In the genomic region with DNA sequence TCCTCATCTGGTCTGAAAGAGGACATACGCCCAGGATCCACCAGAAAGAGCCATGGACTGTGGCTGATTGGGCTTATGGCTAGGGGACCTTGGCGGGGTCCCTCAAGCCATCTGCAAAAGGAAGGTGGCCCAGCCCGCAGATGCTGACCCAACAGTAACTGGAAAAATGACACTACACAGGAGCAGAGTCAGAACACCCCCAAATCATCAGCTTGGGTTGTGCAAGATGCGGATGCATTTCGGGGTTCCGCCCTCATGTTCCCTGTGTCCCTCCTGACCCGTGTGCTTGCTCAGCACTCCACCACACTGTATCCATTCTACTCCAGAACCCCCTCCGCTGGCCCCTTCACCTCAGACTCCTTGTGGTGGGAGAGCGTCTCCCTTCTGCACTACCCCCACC, we compare ENCODE assay signal across 29 mouse cellular contexts. TPM values are rescaled to one million over a fixed set of nuclear protein-coding genes. Genes with fewer than 3 reads are reported as not detected.
DNase-seq lines count a peak whose midpoint lies in the region; ATAC-seq and TF ChIP-seq lines count a peak whose summit lies in the region.
"Had no signal": no experiment of that assay in that cellular context is flagged by ENCODE, and none has a peak within 500 bp of the region (broad histone marks: within the 10 kb centered on the region; RNA-seq: fewer than 3 reads in every experiment).

No protein-coding gene starts in this region.

- TF ChIP-seq POLR2A in liver, adult 2 months (IDR thresholded peaks at IDR 0.05; ENCODE audit: extremely low read depth, insufficient read depth, low read length): no peak

- no peak for DNase-seq in gastrocnemius, adult 2 months
- DNase-seq in gastrocnemius, adult 8-10 months (ENCODE audit: low spot score in 2 of 2): no peak
- no peak for DNase-seq in liver, adult 2 months (ENCODE audit: extremely low read depth, low read depth, low spot score)
- no peak for DNase-seq in liver
- DNase-seq in thymus, postnatal 10 days (ENCODE audit: low spot score in 2 of 2): no peak
- DNase-seq: adrenal gland, adult 8-10 months; adrenal gland, postnatal 14 days; adrenal gland, postnatal 36 days; B cell, adult 2 months; cerebellum, adult 11 months; cerebellum, adult 18-20 months; cerebellum, adult 8-10 months; cerebellum, adult 9-11 months; cerebellum, postnatal 14 days; cerebellum, postnatal 36 days; embryo, embryonic 11 days had no signal

- H3K79me2 ChIP-seq in liver, adult 2 months (ENCODE audit: control insufficient read depth, insufficient read depth, low read length): no peaks in the 10 kb centered on the region
- H3K79me2 ChIP-seq in macrophage (ENCODE audit: inconsistent target): peaks cover 25% of the 10 kb centered on the region

- H3K27me3 ChIP-seq in liver, adult 2 months (ENCODE audit: control insufficient read depth, insufficient read depth, low read length): no peaks in the 10 kb centered on the region
- H3K27me3 ChIP-seq: embryonic facial prominence, embryonic 13.5 days; embryonic facial prominence, embryonic 15.5 days; forebrain, embryonic 12.5 days; Patski had no signal

- intact Hi-C loops in gastrocnemius, adult 2 months (cut with DNase I): no loop called here

- ATAC-seq in megakaryocyte-erythroid progenitor cell, adult 5-6 weeks (replicated peaks; ENCODE audit: low FRiP score, low TSS enrichment, poor library complexity, severe bottlenecking): no peak
- ATAC-seq: activated CD4-positive, CD25-positive, alpha-beta regulatory T cell, adult 4 months; forebrain, embryonic 14.5 days; forebrain, embryonic 16.5 days; Patski had no signal

- TF ChIP-seq CTCF in gastrocnemius, adult 2 months (IDR thresholded peaks at IDR 0.05): no peak
- no peak for TF ChIP-seq CTCF in liver, adult 2 months (IDR thresholded peaks at IDR 0.05; ENCODE audit: low read depth, low read length)

- no peak overlapping the region for H3K4me3 ChIP-seq in gastrocnemius, adult 2 months
- H3K4me3 ChIP-seq in liver, adult 2 months (ENCODE audit: insufficient read depth, low read depth, low read length): no peak overlapping the region
- no peak overlapping the region for H3K4me3 ChIP-seq in macrophage (ENCODE audit: inconsistent target)
- H3K4me3 ChIP-seq: embryonic facial prominence, embryonic 13.5 days; embryonic facial prominence, embryonic 15.5 days; erythroblast, embryonic 14.5 days; forebrain, embryonic 10.5 days; forebrain, embryonic 12.5 days had no signal

- H3K36me3 ChIP-seq in liver, adult 2 months (ENCODE audit: control insufficient read depth, insufficient read depth, low read length): peaks cover 15% of the 10 kb centered on the region
- H3K36me3 ChIP-seq in macrophage (ENCODE audit: inconsistent target): peaks cover 35% of the 10 kb centered on the region
- H3K36me3 ChIP-seq: forebrain, embryonic 12.5 days had no signal

- 90% methylated on average over 9 of the region's 9 CpGs for WGBS in liver, adult 2 months
- WGBS in macrophage (ENCODE audit: missing documents): 86% methylated on average over 8 of the region's 9 CpGs

- H3K27ac ChIP-seq in gastrocnemius, adult 2 months: peak overlapping the region; percentile 54
- H3K27ac ChIP-seq in liver, adult 2 months (replicated peaks; ENCODE audit: insufficient read depth, low read depth, low read length): 0 out of 2 replicates have a peak overlapping the region, but pooled peaks have one; percentile 15
- H3K27ac ChIP-seq in macrophage: peak overlapping the region; percentile 95
- H3K27ac ChIP-seq: embryonic facial prominence, embryonic 13.5 days; embryonic facial prominence, embryonic 15.5 days; forebrain, embryonic 10.5 days; forebrain, embryonic 12.5 days had no signal

- H3K4me1 ChIP-seq in liver, adult 2 months (ENCODE audit: control insufficient read depth, insufficient read depth, low read length): peaks cover 2% of the 10 kb centered on the region
- H3K4me1 ChIP-seq: embryonic facial prominence, embryonic 13.5 days; embryonic facial prominence, embryonic 15.5 days; forebrain, embryonic 10.5 days; forebrain, embryonic 12.5 days had no signal

- no peak overlapping the region for H3K9ac ChIP-seq in liver, adult 2 months (ENCODE audit: low read depth, low read length)
- H3K9ac ChIP-seq: embryonic facial prominence, embryonic 13.5 days; embryonic facial prominence, embryonic 15.5 days; forebrain, embryonic 12.5 days had no signal

RNA-seq across cellular contexts. Expression of a gene that starts 11.4 kb away (rescaled TPM):
- total RNA-seq in gastrocnemius, adult 2 months (2021): 10 to 100 TPM; 17.2 to 18.7 TPM
- 10 to 100 TPM; 15.4 to 22.5 (median 19.0) TPM for total RNA-seq in gastrocnemius, adult 8-10 months (2022)
- total RNA-seq in liver, adult 2 months (2014; rRNA removed): 178 TPM in 2 replicates
- 1,040 and 1,373 TPM in 2 replicates for polyA plus RNA-seq in liver, adult 2 months (2012; rRNA removed)
- 100 to 1,000 TPM in 15 of 26 experiments, 10 to 100 TPM in 11; 30.0 to 203 (median 120) TPM for total RNA-seq in macrophage (2018; cell fraction: chromatin; rRNA removed)
- 100 to 1,000 TPM; 384 to 615 (median 485) TPM for total RNA-seq in macrophage (2018; cell fraction: cytosol; rRNA removed)
- total RNA-seq in macrophage (2018; cell fraction: nucleus; rRNA removed): 100 to 1,000 TPM in 25 of 26 experiments, 10 to 100 TPM in 1; 70.1 to 330 (median 238) TPM
- 275 to 508 TPM (median 332 TPM) in 3 replicates for polyA plus RNA-seq in macrophage (2018)
- total RNA-seq in megakaryocyte-erythroid progenitor cell, adult 5-6 weeks (2014; fragmentation: Nextera tagmentation): 34.5 and 36.1 TPM in 2 replicates
- 18.7 and 18.9 TPM in 2 replicates for total RNA-seq in megakaryocyte-erythroid progenitor cell, adult 5-6 weeks (2017)

RNA-seq across cellular contexts. Expression of a gene that starts 17.1 kb away (rescaled TPM):
- 100 to 1,000 TPM; 113 to 123 TPM for total RNA-seq in gastrocnemius, adult 2 months (2021)
- total RNA-seq in gastrocnemius, adult 8-10 months (2022): 100 to 1,000 TPM; 121 to 134 (median 131) TPM
- 11.2 and 15.3 TPM in 2 replicates for total RNA-seq in liver, adult 2 months (2014; rRNA removed)
- polyA plus RNA-seq in liver, adult 2 months (2012; rRNA removed): 35.4 and 38.0 TPM in 2 replicates
- 100 to 1,000 TPM in 16 of 26 experiments, 10 to 100 TPM in 10; 39.0 to 263 (median 106) TPM for total RNA-seq in macrophage (2018; cell fraction: chromatin; rRNA removed)
- total RNA-seq in macrophage (2018; cell fraction: cytosol; rRNA removed): 100 to 1,000 TPM in 24 of 26 experiments, 10 to 100 TPM in 2; 89.0 to 237 (median 139) TPM
- total RNA-seq in macrophage (2018; cell fraction: nucleus; rRNA removed): 100 to 1,000 TPM in 13 of 26 experiments, 10 to 100 TPM in 13; 48.7 to 301 (median 97.5) TPM
- 133 to 174 TPM (median 144 TPM) in 3 replicates for polyA plus RNA-seq in macrophage (2018)
- 6.7 and 25.3 TPM in 2 replicates for total RNA-seq in megakaryocyte-erythroid progenitor cell, adult 5-6 weeks (2014; fragmentation: Nextera tagmentation)
- total RNA-seq in megakaryocyte-erythroid progenitor cell, adult 5-6 weeks (2017): 11.8 and 16.6 TPM in 2 replicates

RNA-seq across cellular contexts. Expression of a gene that starts 49.8 kb away (rescaled TPM):
- under 1 TPM in 1 of 2 experiments, not detected in 1; 0.97 TPM for total RNA-seq in gastrocnemius, adult 2 months (2021)
- total RNA-seq in gastrocnemius, adult 8-10 months (2022): under 1 TPM in 1 of 4 experiments, not detected in 3; 0.94 TPM
- 0.18 and 0.27 TPM in 2 replicates for total RNA-seq in liver, adult 2 months (2014; rRNA removed)
- 0.49 and 1.1 TPM in 2 replicates for polyA plus RNA-seq in liver, adult 2 months (2012; rRNA removed)
- total RNA-seq in macrophage (2018; cell fraction: chromatin; rRNA removed): 10 to 100 TPM in 13 of 26 experiments, 1 to 10 TPM in 13; 1.5 to 48.4 (median 10.7) TPM
- total RNA-seq in macrophage (2018; cell fraction: cytosol; rRNA removed): 10 to 100 TPM; 10.5 to 38.8 (median 20.5) TPM
- 10 to 100 TPM in 15 of 26 experiments, 1 to 10 TPM in 11; 3.7 to 42.9 (median 10.8) TPM for total RNA-seq in macrophage (2018; cell fraction: nucleus; rRNA removed)
- polyA plus RNA-seq in macrophage (2018): 17.9 to 41.2 TPM (median 39.0 TPM) in 3 replicates
- total RNA-seq in megakaryocyte-erythroid progenitor cell, adult 5-6 weeks (2014; fragmentation: Nextera tagmentation): 0.70 and 3.1 TPM in 2 replicates
- 1.6 TPM in 1 of 2 replicates, not detected in the other for total RNA-seq in megakaryocyte-erythroid progenitor cell, adult 5-6 weeks (2017)
- polyA plus RNA-seq: Patski had no signal

RNA-seq across cellular contexts. Expression of a gene that starts 50.9 kb away (rescaled TPM):
- total RNA-seq in gastrocnemius, adult 2 months (2021): 10 to 100 TPM; 58.9 to 99.2 TPM
- total RNA-seq in gastrocnemius, adult 8-10 months (2022): 10 to 100 TPM; 81.6 to 86.2 (median 81.9) TPM
- 0.07 and 0.09 TPM in 2 replicates for total RNA-seq in liver, adult 2 months (2014; rRNA removed)
- polyA plus RNA-seq in liver, adult 2 months (2012; rRNA removed): 0.15 and 0.16 TPM in 2 replicates
- total RNA-seq in macrophage (2018; cell fraction: chromatin; rRNA removed): 1 to 10 TPM in 14 of 26 experiments, under 1 TPM in 5, not detected in 7; 0.12 to 6.5 (median 3.8) TPM
- total RNA-seq in macrophage (2018; cell fraction: cytosol; rRNA removed): under 1 TPM in 16 of 26 experiments, not detected in 10; under 0.01 to 0.81 (median 0.47) TPM
- 1 to 10 TPM in 11 of 26 experiments, under 1 TPM in 4, not detected in 11; 0.08 to 5.1 (median 1.9) TPM for total RNA-seq in macrophage (2018; cell fraction: nucleus; rRNA removed)
- not detected in 3 replicates for polyA plus RNA-seq in macrophage (2018)
- total RNA-seq in megakaryocyte-erythroid progenitor cell, adult 5-6 weeks (2014; fragmentation: Nextera tagmentation): 0.24 TPM in 1 of 2 replicates, not detected in the other
- total RNA-seq in megakaryocyte-erythroid progenitor cell, adult 5-6 weeks (2017): not detected in 2 replicates
- total RNA-seq: common myeloid progenitor, adult 5-6 weeks; MEL had no signal
- polyA plus RNA-seq: activated CD4-positive, CD25-positive, alpha-beta regulatory T cell, adult 4 months; erythroblast, embryonic 14.5 days had no signal

Comparison
In these comparisons a context has a peak if more than half of its experiments do, and no peak if none do; other contexts are left out.
1. H3K27ac ChIP-seq: peak in every context shown above with its lines; median percentile 95 in macrophage; 54 in gastrocnemius, adult 2 months; 15 in liver, adult 2 months.